Mouse (Mus musculus): ENCODE measurements around the gene Cd79b. TPM values are rescaled to one million over a fixed set of nuclear protein-coding genes. Genes with fewer than 3 reads are reported as not detected.
"Not testable (repeated sequence)": the region's sequence is repeated elsewhere in the genome, so short reads cannot be mapped to it uniquely, and the experiment has no call there.

Gene Cd79b
- 0.74 and 0.88 TPM in 2 replicates for polyA plus RNA-seq (2016; fragmentation: Nextera tagmentation; extraction: Ambion mirVana)

DNA sequence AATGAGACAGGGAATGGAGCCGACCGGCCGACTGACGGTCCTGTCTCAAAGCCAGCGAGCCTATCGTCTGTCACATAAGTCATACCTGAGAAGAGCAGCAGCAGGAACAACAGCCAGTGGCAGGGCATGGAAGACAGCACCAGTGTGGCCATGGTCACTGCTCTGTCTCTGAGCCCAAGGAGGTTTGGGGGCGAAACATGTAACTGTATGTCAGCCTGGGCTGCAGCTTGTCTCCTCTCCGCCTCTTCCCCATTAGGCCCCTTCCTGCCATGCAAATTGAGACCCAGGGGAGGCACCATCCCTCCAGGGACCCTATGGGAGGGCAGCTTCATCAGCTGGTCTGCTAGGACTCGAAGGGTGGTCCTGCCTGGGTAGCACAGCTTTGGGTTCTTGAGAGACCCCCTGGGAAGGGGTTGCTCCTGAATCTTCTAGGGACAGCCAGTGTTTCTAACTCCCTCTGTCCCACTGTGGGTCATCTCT lies at the start of gene Cd79b:
Cd79b (minus strand) TSS at position 430 of the 480 bp plus-strand sequence.
- H3K9ac ChIP-seq = no peak within 1 kb of the TSS

DNA sequence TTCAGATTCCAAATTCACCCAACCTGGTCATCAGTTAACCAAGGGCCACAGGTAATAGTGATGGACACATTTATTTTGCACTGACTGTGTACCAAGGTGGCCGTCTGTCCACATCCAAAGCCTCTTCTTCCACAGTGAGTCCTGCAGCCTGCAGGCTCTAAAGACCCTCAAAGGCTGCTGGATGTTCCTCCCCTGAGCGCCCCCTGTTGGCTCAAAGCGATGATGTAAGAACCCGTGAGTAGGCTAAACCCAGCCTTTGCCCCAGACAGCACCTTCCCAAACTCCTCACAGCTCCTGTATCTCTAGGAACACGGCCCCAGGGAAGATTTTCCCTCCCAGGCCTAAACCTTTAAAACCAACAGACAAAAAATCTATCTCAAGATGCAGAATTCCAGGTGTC lies 44.8 kb upstream of the Cd79b start:
- Histone ChIP-seq H3K4me2 (no peak overlapping the region), H3K36me3 (replicated peaks) (no peaks in the 10 kb centered on the region), H3K9me3 (no peaks in the 10 kb centered on the region), H3K27ac (no peak overlapping the region), H3K27me3 (0 out of 2 replicates have a peak, but pooled peaks cover 3% of the 10 kb centered on the region), H3K9ac (no peak overlapping the region), H3K4me3 (replicated peaks) (no peak overlapping the region), H3K4me1 (no peaks in the 10 kb centered on the region)
- WGBS = 20% methylated on average over 5 of the region's 5 CpGs
- ATAC-seq (ENCODE audit: low FRiP score) = no peak

More for the DNA sequence above, at the start of gene Cd79b:
- Histone ChIP-seq H3K4me2 (no peak within 1 kb of the TSS), H3K4me3 (replicated peaks) (no peak within 1 kb of the TSS), H3K36me3 (replicated peaks) (no peaks in the 10 kb centered on the region), H3K27ac (no peak within 1 kb of the TSS), H3K9me3 (no peaks in the 10 kb centered on the region), H3K4me1 (no peaks in the 10 kb centered on the region), H3K27me3 (no peaks in the 10 kb centered on the region)
- no peak for ATAC-seq (ENCODE audit: low FRiP score)
- 87% methylated on average over 9 of the region's 9 CpGs for WGBS

DNA sequence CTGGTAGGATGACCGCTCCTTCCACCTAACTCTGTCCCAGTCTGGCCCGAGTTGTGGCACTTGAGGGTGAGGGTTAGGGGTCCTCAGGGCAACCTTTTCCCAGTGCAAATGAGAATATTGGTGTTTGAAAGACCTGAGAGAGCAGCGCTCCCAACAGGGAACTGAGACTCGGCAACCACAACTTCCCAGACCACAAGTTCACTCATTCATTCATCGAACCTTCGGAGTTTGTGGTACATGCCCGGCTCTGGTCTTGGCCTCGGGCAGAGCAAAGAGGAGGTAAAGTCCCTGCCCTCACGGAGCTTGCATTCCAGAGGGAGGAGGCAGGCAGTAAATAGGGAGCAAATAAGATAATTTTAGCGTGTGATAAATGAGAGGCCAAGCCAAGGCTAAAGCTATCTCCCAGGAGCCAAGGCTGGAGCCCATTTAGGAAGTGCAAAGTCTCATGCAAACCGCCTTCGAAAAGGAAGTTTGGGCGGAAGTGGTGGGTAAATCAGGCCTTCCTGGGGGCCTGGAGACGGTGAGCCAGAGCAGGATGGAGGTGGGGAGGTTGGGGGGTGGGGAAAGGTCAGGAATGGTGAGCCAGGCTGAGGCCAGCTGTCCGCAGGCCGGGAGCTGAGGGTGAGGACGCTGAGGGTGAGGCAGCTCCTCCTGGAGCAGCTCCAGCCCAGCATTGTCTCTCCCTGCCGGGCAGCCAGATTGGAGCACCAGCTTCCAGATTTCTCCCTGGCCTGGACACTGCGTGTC lies 41.0 kb upstream of the Cd79b start:
- no peak overlapping the region for H3K4me3 ChIP-seq (replicated peaks)
- no peak overlapping the region for H3K27ac ChIP-seq
- no peak overlapping the region for H3K4me2 ChIP-seq
- no peaks in the 10 kb centered on the region for H3K4me1 ChIP-seq
- no peaks in the 10 kb centered on the region for H3K36me3 ChIP-seq (replicated peaks)
- WGBS = 82% methylated on average over 19 of the region's 19 CpGs
- no peak overlapping the region for H3K9ac ChIP-seq
- no peaks in the 10 kb centered on the region for H3K9me3 ChIP-seq
- H3K27me3 ChIP-seq = no peaks in the 10 kb centered on the region
- ATAC-seq (ENCODE audit: low FRiP score) = no peak

- no peaks in the 10 kb centered on the region for H3K4me1 ChIP-seq
- H3K36me3 ChIP-seq (replicated peaks) = no peaks in the 10 kb centered on the region
- WGBS = 77% methylated on average over 1 of the region's 1 CpGs
- H3K4me2 ChIP-seq = no peak overlapping the region
- H3K4me3 ChIP-seq (replicated peaks) = no peak overlapping the region
- no peaks in the 10 kb centered on the region for H3K27me3 ChIP-seq
- H3K9ac ChIP-seq = no peak overlapping the region
- no peak overlapping the region for H3K27ac ChIP-seq
- H3K9me3 ChIP-seq = no peaks in the 10 kb centered on the region
- ATAC-seq (ENCODE audit: low FRiP score) = no peak
Measured at GRCm38 (mm10) chr11:106354181-106354580, 39.6 kb upstream of the Cd79b start.

- no peak for ATAC-seq (ENCODE audit: low FRiP score)
- Histone ChIP-seq H3K9ac (no peak within 1 kb of the TSS), H3K27me3 (no peaks in the 10 kb centered on the region), H3K27ac (no peak within 1 kb of the TSS), H3K36me3 (replicated peaks) (no peaks in the 10 kb centered on the region), H3K4me2 (no peak within 1 kb of the TSS), H3K9me3 (no peaks in the 10 kb centered on the region), H3K4me1 (no peaks in the 10 kb centered on the region), H3K4me3 (replicated peaks) (no peak within 1 kb of the TSS)
- 90% methylated on average over 12 of the region's 12 CpGs for WGBS
Measured at GRCm38 (mm10) chr11:106353188-106353587, 38.6 kb upstream of the Cd79b start, which contains the start of gene Scn4a. Gene Scn4a, minus strand, starts transcription at chr11:106353288.

DNA sequence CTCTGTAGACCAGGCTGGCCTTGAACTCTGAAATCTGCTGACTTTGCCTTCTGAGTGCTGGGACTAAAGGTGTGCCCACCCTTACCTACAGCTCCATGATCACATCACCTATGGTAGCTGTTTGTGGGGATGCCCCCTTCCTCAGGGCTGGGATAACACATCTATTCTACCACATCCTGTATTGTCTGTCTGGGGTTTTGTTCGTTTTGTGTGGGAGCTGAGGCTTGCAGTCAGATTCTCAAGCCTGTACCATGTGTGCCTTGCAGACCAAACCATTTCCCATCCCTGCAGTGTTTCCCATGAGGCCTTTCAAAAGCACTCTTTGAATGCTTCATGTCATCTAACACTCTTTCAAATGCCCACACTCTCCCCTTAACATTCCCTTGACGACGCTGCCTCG lies 37.4 kb upstream of the Cd79b start:
- 85% methylated on average over 4 of the region's 4 CpGs for WGBS
- no peak for ATAC-seq (ENCODE audit: low FRiP score)

DNA sequence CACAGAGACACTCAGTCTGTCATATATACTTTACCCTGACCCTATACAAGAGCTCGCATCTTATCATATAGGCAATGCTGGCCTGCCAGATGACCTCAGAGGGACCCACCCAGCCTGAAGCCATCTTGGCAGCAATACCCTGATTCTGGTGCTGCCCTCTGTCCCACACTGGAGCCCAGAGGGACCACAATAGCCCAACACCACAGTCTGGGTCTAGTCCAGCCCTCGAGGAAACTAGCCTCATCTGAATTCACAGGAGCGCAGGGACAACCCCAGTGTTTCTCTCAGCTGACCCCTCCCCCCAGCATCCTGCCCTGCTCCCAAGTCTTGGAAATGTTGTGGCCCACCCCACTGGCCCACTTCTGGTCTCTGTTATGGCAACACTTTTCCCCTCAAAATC lies 36.7 kb upstream of the Cd79b start:
- Histone ChIP-seq H3K4me3 (replicated peaks) (no peak overlapping the region), H3K9me3 (no peaks in the 10 kb centered on the region), H3K9ac (no peak overlapping the region), H3K4me2 (no peak overlapping the region), H3K4me1 (no peaks in the 10 kb centered on the region), H3K36me3 (replicated peaks) (no peaks in the 10 kb centered on the region), H3K27ac (no peak overlapping the region), H3K27me3 (no peaks in the 10 kb centered on the region)
- 68% methylated on average over 3 of the region's 3 CpGs for WGBS
- ATAC-seq (ENCODE audit: low FRiP score) = no peak

More for the DNA sequence above, 37.4 kb upstream of the Cd79b start:
- H3K4me1 ChIP-seq = no peaks in the 10 kb centered on the region
- H3K36me3 ChIP-seq (replicated peaks) = no peaks in the 10 kb centered on the region
- H3K4me3 ChIP-seq (replicated peaks) = no peak overlapping the region
- no peaks in the 10 kb centered on the region for H3K27me3 ChIP-seq
- no peak overlapping the region for H3K27ac ChIP-seq
- H3K9ac ChIP-seq = no peak overlapping the region
- no peaks in the 10 kb centered on the region for H3K9me3 ChIP-seq
- H3K4me2 ChIP-seq = no peak overlapping the region

- no peaks in the 10 kb centered on the region for H3K36me3 ChIP-seq (replicated peaks)
- H3K4me1 ChIP-seq = no peaks in the 10 kb centered on the region
- no peak overlapping the region for H3K9ac ChIP-seq
- no peak overlapping the region for H3K4me3 ChIP-seq (replicated peaks)
- WGBS = 61% methylated on average over 5 of the region's 5 CpGs
- H3K4me2 ChIP-seq = no peak overlapping the region
- H3K27ac ChIP-seq = no peak overlapping the region
- ATAC-seq (ENCODE audit: low FRiP score) = no peak
- no peaks in the 10 kb centered on the region for H3K27me3 ChIP-seq
- H3K9me3 ChIP-seq = no peaks in the 10 kb centered on the region
Measured at GRCm38 (mm10) chr11:106350853-106351252, 36.3 kb upstream of the Cd79b start.

- Histone ChIP-seq H3K4me1 (peaks cover 6% of the 10 kb centered on the region), H3K36me3 (replicated peaks) (no peaks in the 10 kb centered on the region), H3K9me3 (no peaks in the 10 kb centered on the region), H3K9ac (no peak overlapping the region), H3K4me2 (no peak overlapping the region), H3K27ac (no peak overlapping the region), H3K4me3 (replicated peaks) (no peak overlapping the region), H3K27me3 (no peaks in the 10 kb centered on the region)
- WGBS = 84% methylated on average over 6 of the region's 6 CpGs
- ATAC-seq (ENCODE audit: low FRiP score) = no peak
Measured at GRCm38 (mm10) chr11:106349772-106350171, 35.2 kb upstream of the Cd79b start.

DNA sequence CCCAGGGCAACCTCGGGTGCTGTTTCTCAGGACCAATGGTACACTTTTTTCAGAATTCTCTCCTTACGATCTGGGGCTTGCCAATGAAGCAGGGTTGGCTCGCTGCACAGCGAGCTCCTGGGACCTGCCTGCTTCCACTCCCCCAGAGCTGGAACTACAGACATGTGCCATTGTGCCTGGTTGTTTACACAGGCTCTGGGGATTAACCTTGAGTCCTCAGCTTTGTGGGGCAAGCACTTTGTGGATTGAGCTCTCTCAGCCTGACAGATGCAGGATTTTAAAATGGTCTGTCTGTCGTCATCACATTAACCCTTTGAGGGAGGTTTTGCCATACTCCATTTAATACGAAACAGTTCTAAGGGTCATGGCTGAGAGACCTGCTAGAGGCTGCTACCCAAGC lies 30.3 kb upstream of the Cd79b start:
- H3K27me3 ChIP-seq = no peaks in the 10 kb centered on the region
- no peaks in the 10 kb centered on the region for H3K36me3 ChIP-seq (replicated peaks)
- no peak; the same call in 1 of the 2 replicates for ATAC-seq (ENCODE audit: low FRiP score)
- peaks cover 11% of the 10 kb centered on the region for H3K4me1 ChIP-seq
- H3K9ac ChIP-seq = no peak overlapping the region
- H3K27ac ChIP-seq = no peak overlapping the region
- 57% methylated on average over 6 of the region's 6 CpGs for WGBS
- H3K9me3 ChIP-seq = no peaks in the 10 kb centered on the region
- H3K4me2 ChIP-seq = no peak overlapping the region
- no peak overlapping the region for H3K4me3 ChIP-seq (replicated peaks)

DNA sequence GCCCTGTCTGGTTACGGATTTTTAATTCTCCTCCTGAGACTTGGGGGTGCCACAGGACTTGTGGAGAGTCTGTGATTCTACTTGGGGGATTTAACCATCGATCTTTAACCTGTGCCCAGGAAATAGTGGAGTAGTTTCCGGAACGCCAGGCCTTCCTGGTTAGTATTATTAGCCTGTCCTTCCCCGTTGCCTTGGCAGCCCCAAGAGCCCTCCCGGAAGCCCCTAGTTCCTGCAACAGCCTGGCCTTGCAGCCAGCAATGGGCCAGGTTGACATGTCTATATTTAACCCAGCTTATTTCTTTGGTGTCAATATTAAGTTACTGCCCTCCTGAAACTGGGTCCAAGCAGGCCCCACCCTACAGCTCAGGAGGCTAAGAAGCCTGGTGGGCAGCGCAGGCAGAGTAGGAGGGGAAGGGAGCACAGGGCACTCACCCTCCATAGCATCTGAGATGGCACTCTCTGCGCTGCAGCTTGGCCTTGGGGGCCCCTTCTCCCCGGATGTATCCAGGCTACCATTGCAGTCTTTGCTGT lies 26.5 kb upstream of the Cd79b start:
- no peak for ATAC-seq (ENCODE audit: low FRiP score)

GRCm38 (mm10) chr11:106339323-106339722 lies 24.8 kb upstream of the Cd79b start:
- H3K4me1 ChIP-seq; ATAC-seq (ENCODE audit: low FRiP score); H3K9me3 ChIP-seq; H3K4me2 ChIP-seq; H3K9ac ChIP-seq; H3K27ac ChIP-seq; H3K36me3 ChIP-seq (replicated peaks); H3K27me3 ChIP-seq; H3K4me3 ChIP-seq (replicated peaks): not testable (repeated sequence)
- WGBS = 88% methylated on average over 4 of the region's 4 CpGs

More for the DNA sequence above, 26.5 kb upstream of the Cd79b start:
- Histone ChIP-seq H3K4me1 (peaks cover 18% of the 10 kb centered on the region), H3K9ac (no peak overlapping the region), H3K4me2 (no peak overlapping the region), H3K27ac (no peak overlapping the region), H3K4me3 (replicated peaks) (no peak overlapping the region), H3K9me3 (no peaks in the 10 kb centered on the region), H3K36me3 (replicated peaks) (no peaks in the 10 kb centered on the region), H3K27me3 (no peaks in the 10 kb centered on the region)
- WGBS = 81% methylated on average over 9 of the region's 9 CpGs

GRCm38 (mm10) chr11:106338870-106339269 lies 24.3 kb upstream of the Cd79b start:
- H3K36me3 ChIP-seq (replicated peaks) = no peaks in the 10 kb centered on the region
- H3K4me2 ChIP-seq = no peak overlapping the region
- H3K9ac ChIP-seq = no peak overlapping the region
- no peaks in the 10 kb centered on the region for H3K27me3 ChIP-seq
- no peak overlapping the region for H3K4me3 ChIP-seq (replicated peaks)
- no peaks in the 10 kb centered on the region for H3K9me3 ChIP-seq
- 75% methylated on average over 7 of the region's 7 CpGs for WGBS
- no peak for ATAC-seq (ENCODE audit: low FRiP score)
- H3K4me1 ChIP-seq = peaks cover 7% of the 10 kb centered on the region
- no peak overlapping the region for H3K27ac ChIP-seq
